ENCODE assay signal across 21 mouse cellular contexts in genomic region chr1:72809304-72809703, GRCm38 (mm10). TPM values are rescaled to one million over a fixed set of nuclear protein-coding genes. Genes with fewer than 3 reads are reported as not detected.
"Had no signal": no experiment of that assay in that cellular context is flagged by ENCODE, and none has a peak within 500 bp of the region (broad histone marks: within the 10 kb centered on the region; RNA-seq: fewer than 3 reads in every experiment).

No protein-coding gene starts in this region.

- DNase-seq: lung, adult 18-20 months; lung, embryonic 14.5 days; lung, postnatal 10 days; lung, postnatal 4 days; midbrain, embryonic 14.5 days; retina, postnatal 1 day; right cerebral cortex, adult 18-20 months; right cerebral cortex, postnatal 25 days; right cerebral cortex, postnatal 4 days; spleen, adult 18-20 months; thymus, adult 18-20 months; thymus, postnatal 14 days; thymus, postnatal 36 days had no signal

- H3K4me2 ChIP-seq: lung, embryonic 14.5 days; midbrain, embryonic 12.5 days; neural tube, embryonic 13.5 days; neural tube, embryonic 15.5 days had no signal

- H3K9ac ChIP-seq: lung, embryonic 14.5 days; midbrain, embryonic 12.5 days; neural tube, embryonic 13.5 days; neural tube, embryonic 15.5 days had no signal

- H3K27ac ChIP-seq: midbrain, embryonic 10.5 days; midbrain, embryonic 12.5 days; neural tube, embryonic 13.5 days; neural tube, embryonic 15.5 days had no signal

- H3K4me3 ChIP-seq: midbrain, embryonic 10.5 days; midbrain, embryonic 12.5 days; myocyte; neural tube, embryonic 13.5 days; neural tube, embryonic 15.5 days had no signal

- H3K36me3 ChIP-seq: midbrain, embryonic 10.5 days; midbrain, embryonic 12.5 days; neural tube, embryonic 13.5 days; neural tube, embryonic 15.5 days had no signal

- ATAC-seq: midbrain, embryonic 16.5 days had no signal

- H3K27me3 ChIP-seq: midbrain, embryonic 12.5 days; neural tube, embryonic 13.5 days; neural tube, embryonic 15.5 days had no signal

- H3K9me3 ChIP-seq: neural tube, embryonic 13.5 days; neural tube, embryonic 15.5 days had no signal

RNA-seq across cellular contexts. Expression of gene Igfbp2, which starts 15.0 kb away (rescaled TPM):
- total RNA-seq: megakaryocyte, adult 5-6 weeks; megakaryocyte-erythroid progenitor cell, adult 5-6 weeks had no signal
